Mouse (Mus musculus) hindbrain, embryonic 13.5 days (tissue): ENCODE measurements around the gene Adamts17. TPM values are rescaled to one million over a fixed set of nuclear protein-coding genes. Genes with fewer than 3 reads are reported as not detected.

Experiments used
- ATAC-seq: fragments of 200-750 bp; cut with Nextera tagmentation; 2 replicates; pipeline ENCODE4 v1.8.0; 2017; ENCODE audit warnings: moderate TSS enrichment; ENCODE audit not compliant: low FRiP score
- H3K27ac ChIP-seq: fragments of 300-500 bp; sonication (generic); 2 replicates; pipeline ENCODE4 v1.5.1; 2015; ENCODE audit warnings: inconsistent platforms, mild to moderate bottlenecking, moderate library complexity
- H3K27me3 ChIP-seq: fragments of 300-500 bp; sonication (generic); 2 replicates; pipeline ENCODE4 v1.6.1; 2015; ENCODE audit warnings: mild to moderate bottlenecking, inconsistent platforms
- H3K36me3 ChIP-seq: fragments of 300-500 bp; sonication (generic); 2 replicates; pipeline ENCODE4 v1.6.1; 2015; ENCODE audit warnings: mild to moderate bottlenecking, inconsistent platforms
- H3K4me1 ChIP-seq: fragments of 300-500 bp; sonication (generic); replicated peaks from 2 replicates; pipeline ENCODE4 v1.6.1; 2015; ENCODE audit warnings: inconsistent platforms
- H3K4me2 ChIP-seq: fragments of 300-500 bp; sonication (generic); 2 replicates; pipeline ENCODE4 v1.6.1; 2015; ENCODE audit warnings: inconsistent platforms, mild to moderate bottlenecking, moderate library complexity
- H3K4me3 ChIP-seq: fragments of 300-500 bp; sonication (generic); 2 replicates; pipeline ENCODE4 v1.5.1; 2015; ENCODE audit warnings: mild to moderate bottlenecking, inconsistent platforms
- H3K9ac ChIP-seq: fragments of 300-500 bp; sonication (generic); 2 replicates; pipeline ENCODE4 v1.6.1; 2015; ENCODE audit warnings: mild to moderate bottlenecking, inconsistent platforms
- H3K9me3 ChIP-seq: fragments of 300-500 bp; sonication (generic); 2 replicates; pipeline ENCODE4 v1.6.1; 2016; ENCODE audit warnings: inconsistent platforms
- WGBS: fragments of 180-500 bp; shearing (Covaris S2); methylation state at CpG from one replicate; pipeline ENCODE4 v1.1.7; 2015; 5-methylcytosine and 5-hydroxymethylcytosine counted together
- polyA plus RNA-seq: library from polyadenylated mRNA; unstranded; fragments of >200 nt; fragmentation: Nextera tagmentation; extraction: Ambion mirVana; gene quantifications from 2 replicates; pipeline ENCODE4 v1.2.1, GENCODE M21; 2015

The Adamts17 gene
- polyA plus RNA-seq, 1 experiment from 2014 or later = 2.1 TPM

DNA sequence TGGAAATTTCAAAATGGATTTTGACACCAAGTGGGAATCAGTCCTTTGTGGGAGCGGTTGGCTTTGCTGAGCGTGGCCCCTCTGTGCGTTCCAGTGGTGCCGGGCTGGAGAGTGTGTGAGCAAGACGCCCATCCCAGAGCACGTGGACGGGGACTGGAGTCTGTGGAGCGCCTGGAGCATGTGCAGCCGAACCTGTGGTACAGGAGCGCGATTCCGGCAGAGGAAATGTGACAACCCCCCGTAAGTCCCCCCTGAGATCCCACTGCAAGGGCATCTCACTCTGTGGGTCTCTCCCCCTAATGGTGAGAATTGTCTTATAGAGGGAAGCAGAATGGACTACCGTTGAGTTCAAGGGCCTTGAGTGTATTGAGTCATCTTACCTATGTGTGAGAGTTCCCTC, 189.9 kb downstream of the Adamts17 start:
- no peak overlapping the region for H3K9ac ChIP-seq
- no peak overlapping the region for H3K4me2 ChIP-seq
- no peak overlapping the region for H3K4me3 ChIP-seq
- H3K27ac ChIP-seq = no peak overlapping the region
- WGBS = 94% methylated on average over 14 of the region's 14 CpGs
- H3K36me3 ChIP-seq = no peaks in the 10 kb centered on the region
- H3K4me1 ChIP-seq = no peaks in the 10 kb centered on the region
- H3K27me3 ChIP-seq = no peaks in the 10 kb centered on the region
- no peaks in the 10 kb centered on the region for H3K9me3 ChIP-seq
- no peak for ATAC-seq

DNA sequence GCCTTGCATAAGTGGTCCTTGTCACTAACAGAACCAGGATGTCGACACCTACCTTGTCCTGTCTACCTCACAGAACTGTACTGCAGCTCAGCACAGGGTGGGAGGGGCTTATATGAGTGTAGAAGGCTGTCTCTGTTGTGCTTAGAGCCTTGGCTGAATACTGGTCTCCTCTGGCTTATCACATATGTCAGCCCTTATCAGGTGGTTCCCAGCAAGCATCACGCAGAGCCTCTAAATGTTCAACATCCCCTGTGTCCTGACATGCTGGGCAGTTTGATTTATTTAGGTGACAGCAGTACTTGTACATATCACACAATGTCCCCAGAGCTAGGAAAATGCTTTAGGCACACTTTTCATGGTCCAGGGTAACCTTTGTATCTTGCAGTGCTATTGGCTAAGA, 191.7 kb downstream of the Adamts17 start:
- H3K4me1 ChIP-seq = no peaks in the 10 kb centered on the region
- no peak for ATAC-seq
- no peak overlapping the region for H3K4me2 ChIP-seq
- no peak overlapping the region for H3K27ac ChIP-seq
- no peaks in the 10 kb centered on the region for H3K36me3 ChIP-seq
- no peak overlapping the region for H3K4me3 ChIP-seq
- WGBS = 86% methylated on average over 2 of the region's 2 CpGs
- H3K9ac ChIP-seq = no peak overlapping the region
- no peaks in the 10 kb centered on the region for H3K9me3 ChIP-seq
- no peaks in the 10 kb centered on the region for H3K27me3 ChIP-seq

GRCm38 (mm10) chr7:67032616-67033015, 193.1 kb downstream of the Adamts17 start:
- H3K9ac ChIP-seq = no peak overlapping the region
- ATAC-seq = no peak
- H3K4me3 ChIP-seq = no peak overlapping the region
- no peak overlapping the region for H3K27ac ChIP-seq
- no peaks in the 10 kb centered on the region for H3K9me3 ChIP-seq
- H3K4me2 ChIP-seq = no peak overlapping the region
- no peaks in the 10 kb centered on the region for H3K4me1 ChIP-seq
- H3K36me3 ChIP-seq = no peaks in the 10 kb centered on the region
- H3K27me3 ChIP-seq = no peaks in the 10 kb centered on the region

DNA sequence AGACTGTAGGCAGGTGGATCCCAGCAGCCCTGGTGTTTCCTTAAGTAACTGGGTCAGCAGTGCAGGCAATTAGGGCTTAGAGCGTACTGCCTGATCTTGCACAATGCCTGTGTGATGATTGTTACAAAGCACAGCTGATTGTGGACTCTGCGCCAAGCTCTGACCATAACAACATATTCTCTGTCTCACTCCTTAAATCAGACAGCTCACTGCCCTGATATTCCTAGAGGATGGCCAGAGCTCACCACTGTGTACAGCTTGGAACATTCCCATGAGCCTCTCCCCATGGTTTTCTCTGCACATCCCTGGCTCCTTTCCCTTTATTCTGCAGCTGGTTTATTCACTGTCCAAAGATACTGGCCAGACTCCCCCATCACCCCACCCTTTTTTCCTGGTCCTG, 194.8 kb downstream of the Adamts17 start:
- Histone ChIP-seq H3K9ac (no peak overlapping the region), H3K4me2 (no peak overlapping the region), H3K27me3 (no peaks in the 10 kb centered on the region), H3K4me1 (no peaks in the 10 kb centered on the region), H3K4me3 (no peak overlapping the region), H3K9me3 (no peaks in the 10 kb centered on the region), H3K27ac (no peak overlapping the region), H3K36me3 (no peaks in the 10 kb centered on the region)
- ATAC-seq = no peak
- WGBS = 87% methylated on average over 2 of the region's 2 CpGs

GRCm38 (mm10) chr7:67035246-67035645, 195.7 kb downstream of the Adamts17 start:
- no peak overlapping the region for H3K4me3 ChIP-seq
- no peak overlapping the region for H3K9ac ChIP-seq
- ATAC-seq = no peak
- no peaks in the 10 kb centered on the region for H3K36me3 ChIP-seq
- H3K4me2 ChIP-seq = no peak overlapping the region
- WGBS = 93% methylated on average over 10 of the region's 10 CpGs
- H3K27ac ChIP-seq = no peak overlapping the region
- no peaks in the 10 kb centered on the region for H3K9me3 ChIP-seq
- H3K4me1 ChIP-seq = no peaks in the 10 kb centered on the region
- H3K27me3 ChIP-seq = no peaks in the 10 kb centered on the region

DNA sequence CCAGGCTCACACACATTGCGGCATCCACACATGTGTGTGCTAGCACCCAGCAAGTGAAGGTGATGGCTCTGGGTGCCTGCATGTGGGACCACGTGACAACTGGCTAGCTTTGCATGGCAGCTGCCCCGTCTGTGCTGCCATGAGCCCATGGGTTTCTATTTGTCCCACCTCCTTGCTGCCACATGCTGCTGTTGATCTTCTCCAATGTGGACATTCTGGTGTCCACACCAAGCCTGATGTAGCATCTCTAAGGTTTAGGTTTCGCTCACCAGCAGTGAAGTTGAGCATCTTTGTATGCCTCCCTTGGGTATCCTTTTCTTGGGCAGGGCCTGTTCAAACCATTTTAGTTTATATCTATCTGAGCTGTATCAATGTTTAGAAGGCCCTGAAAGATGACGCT, 196.1 kb downstream of the Adamts17 start:
- Histone ChIP-seq H3K36me3 (no peaks in the 10 kb centered on the region), H3K27me3 (no peaks in the 10 kb centered on the region), H3K9ac (no peak overlapping the region), H3K9me3 (no peaks in the 10 kb centered on the region), H3K4me3 (no peak overlapping the region), H3K4me2 (no peak overlapping the region), H3K27ac (no peak overlapping the region), H3K4me1 (no peaks in the 10 kb centered on the region)
- ATAC-seq = no peak
- 96% methylated on average over 5 of the region's 5 CpGs for WGBS

GRCm38 (mm10) chr7:67036502-67037485, 197.3 kb downstream of the Adamts17 start:
- Histone ChIP-seq H3K4me2 (no peak overlapping the region), H3K4me1 (no peaks in the 10 kb centered on the region), H3K27me3 (no peaks in the 10 kb centered on the region), H3K9me3 (no peaks in the 10 kb centered on the region), H3K27ac (no peak overlapping the region), H3K9ac (no peak overlapping the region), H3K36me3 (no peaks in the 10 kb centered on the region), H3K4me3 (no peak overlapping the region)
- no peak for ATAC-seq
- 61% methylated on average over 5 of the region's 5 CpGs for WGBS

- Histone ChIP-seq H3K4me3 (no peak overlapping the region), H3K9me3 (no peaks in the 10 kb centered on the region), H3K9ac (no peak overlapping the region), H3K27ac (no peak overlapping the region), H3K36me3 (no peaks in the 10 kb centered on the region), H3K4me1 (no peaks in the 10 kb centered on the region), H3K4me2 (no peak overlapping the region), H3K27me3 (no peaks in the 10 kb centered on the region)
- 80% methylated on average over 4 of the region's 4 CpGs for WGBS
- ATAC-seq = no peak
Measured at GRCm38 (mm10) chr7:67037726-67038520, 198.4 kb downstream of the Adamts17 start.

DNA sequence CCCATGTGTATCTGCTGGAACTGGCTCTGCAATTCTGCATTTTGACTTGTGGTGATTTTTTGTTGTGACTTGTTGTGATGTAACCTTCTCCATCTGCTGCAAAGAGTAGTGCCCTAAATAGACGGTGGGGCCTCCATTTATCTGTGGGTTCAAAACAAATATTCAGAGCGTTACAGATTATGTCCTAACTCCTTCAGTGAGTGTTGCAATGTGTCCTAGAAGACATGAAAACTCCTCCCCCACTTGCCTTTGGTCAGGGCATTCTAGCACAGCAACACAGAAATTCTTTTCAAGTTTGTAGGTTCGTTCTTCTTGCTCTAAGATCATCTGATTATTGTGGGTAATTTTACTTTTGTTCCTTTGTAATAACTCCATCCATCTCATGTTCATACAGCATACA, 199.6 kb downstream of the Adamts17 start:
- Histone ChIP-seq H3K9ac (no peak overlapping the region), H3K27me3 (no peaks in the 10 kb centered on the region), H3K4me2 (no peak overlapping the region), H3K27ac (no peak overlapping the region), H3K36me3 (no peaks in the 10 kb centered on the region), H3K9me3 (no peaks in the 10 kb centered on the region), H3K4me1 (no peaks in the 10 kb centered on the region), H3K4me3 (no peak overlapping the region)
- ATAC-seq = no peak
- WGBS = 80% methylated on average over 3 of the region's 3 CpGs

DNA sequence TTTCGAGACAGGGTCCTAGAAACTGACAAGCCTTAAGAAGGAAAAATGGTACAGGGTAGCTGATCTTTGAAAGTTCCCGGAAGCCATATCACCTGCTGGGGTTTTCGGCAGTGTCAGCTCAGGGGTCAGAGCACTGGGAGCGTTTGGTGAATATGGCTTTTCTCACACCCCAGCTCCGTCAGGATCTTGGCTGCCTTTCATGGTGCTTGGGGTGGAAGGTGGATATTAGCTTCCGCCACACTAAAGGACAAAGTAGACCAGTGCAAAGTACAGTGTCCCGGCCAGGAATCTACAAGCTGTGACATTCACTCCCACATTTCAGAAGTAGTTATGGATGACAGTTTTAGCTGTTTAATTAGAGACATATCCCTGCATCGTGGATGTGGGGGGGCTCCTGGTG, 200.3 kb downstream of the Adamts17 start:
- no peak overlapping the region for H3K4me3 ChIP-seq

DNA sequence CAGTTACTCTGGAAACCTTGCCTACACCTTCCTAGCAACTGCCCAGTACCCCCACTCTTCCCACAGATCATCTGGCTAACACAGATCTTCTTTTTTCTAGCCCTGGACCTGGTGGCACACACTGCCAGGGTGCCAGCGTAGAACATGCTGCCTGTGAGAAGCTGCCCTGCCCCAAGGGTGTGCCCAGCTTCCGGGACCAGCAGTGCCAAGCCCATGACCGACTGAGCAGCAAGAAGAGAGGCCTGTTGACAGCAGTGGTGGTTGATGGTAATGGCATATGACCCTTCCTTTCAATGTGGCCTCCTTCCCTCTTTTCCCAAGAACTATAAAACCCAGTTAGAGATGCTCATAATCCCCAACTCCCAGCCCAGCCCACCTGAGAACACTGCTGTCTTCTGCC, 202.2 kb downstream of the Adamts17 start:
- H3K27ac ChIP-seq = no peak overlapping the region
- no peaks in the 10 kb centered on the region for H3K27me3 ChIP-seq
- no peaks in the 10 kb centered on the region for H3K4me1 ChIP-seq
- WGBS = 96% methylated on average over 3 of the region's 3 CpGs
- no peak overlapping the region for H3K9ac ChIP-seq
- H3K9me3 ChIP-seq = no peaks in the 10 kb centered on the region
- H3K36me3 ChIP-seq = no peaks in the 10 kb centered on the region
- ATAC-seq = no peak
- no peak overlapping the region for H3K4me3 ChIP-seq
- no peak overlapping the region for H3K4me2 ChIP-seq

More for the DNA sequence above, 200.3 kb downstream of the Adamts17 start:
- no peaks in the 10 kb centered on the region for H3K36me3 ChIP-seq
- 68% methylated on average over 8 of the region's 8 CpGs for WGBS
- no peak overlapping the region for H3K27ac ChIP-seq
- no peak overlapping the region for H3K4me2 ChIP-seq
- ATAC-seq = no peak
- no peaks in the 10 kb centered on the region for H3K9me3 ChIP-seq
- H3K27me3 ChIP-seq = no peaks in the 10 kb centered on the region
- no peak overlapping the region for H3K9ac ChIP-seq
- no peaks in the 10 kb centered on the region for H3K4me1 ChIP-seq

DNA sequence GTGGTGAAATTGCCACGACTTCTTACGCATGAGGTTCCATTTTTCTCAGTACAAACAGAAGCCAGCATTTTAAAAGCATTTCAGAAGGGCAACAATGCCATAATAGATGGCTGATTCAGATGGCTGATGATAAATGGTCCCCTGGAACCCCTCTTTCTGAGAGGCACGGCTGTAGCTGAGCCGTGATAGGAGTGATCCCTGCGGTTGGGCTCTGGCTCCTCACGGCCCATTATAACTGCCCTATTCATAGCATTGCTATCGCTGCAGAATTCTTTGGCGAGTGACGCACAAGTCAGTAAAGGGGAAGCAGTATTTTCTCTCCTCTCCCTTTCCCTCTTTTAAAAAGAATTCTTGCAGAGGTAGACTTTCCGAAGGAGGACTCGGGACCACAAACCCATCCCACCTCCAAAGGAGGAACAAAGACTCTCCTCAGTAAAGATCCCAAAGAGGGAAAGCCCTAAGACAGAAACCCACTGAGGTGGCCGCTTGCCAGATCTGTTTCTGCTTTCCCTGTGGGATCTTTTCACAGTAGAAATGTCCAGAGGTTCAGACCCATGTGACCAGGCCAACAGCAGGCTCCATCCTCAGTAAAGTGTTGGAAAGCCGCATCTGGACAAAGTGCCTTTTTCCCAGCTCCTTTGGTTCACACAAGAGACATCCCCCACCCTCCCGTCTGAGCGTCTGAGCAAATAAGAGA, 204.7 kb downstream of the Adamts17 start:
- ATAC-seq = no peak
- Histone ChIP-seq H3K36me3 (no peaks in the 10 kb centered on the region), H3K9ac (no peak overlapping the region), H3K9me3 (no peaks in the 10 kb centered on the region), H3K27ac (no peak overlapping the region), H3K4me1 (no peaks in the 10 kb centered on the region), H3K4me3 (no peak overlapping the region), H3K4me2 (no peak overlapping the region), H3K27me3 (no peaks in the 10 kb centered on the region)
- 76% methylated on average over 15 of the region's 15 CpGs for WGBS
